Mouse (Mus musculus) ES-E14 (cell line): ENCODE results near the gene Glyr1.

ENCODE experiments used
- CHD2 ChIP-seq: IDR thresholded peaks from 2 replicates; pipeline ENCODE4 v1.6.1; 2014; ENCODE audit warnings: mild to moderate bottlenecking, low read depth, low read length, inconsistent platforms
- ZC3H11A ChIP-seq: IDR thresholded peaks from 2 replicates; pipeline ENCODE4 v1.6.1; 2012; ENCODE audit warnings: low read depth, mild to moderate bottlenecking, inconsistent platforms, low read length, borderline replicate concordance
- ZNF384 ChIP-seq: IDR thresholded peaks from 2 replicates; pipeline ENCODE4 v1.6.1; 2012; ENCODE audit warnings: low read depth, low read length, inconsistent platforms

- TF ChIP-seq CHD2 (no peak), ZC3H11A (no peak), ZNF384 (no peak)
Observed at GRCm38 (mm10) chr16:4993276-4993675, 56.4 kb downstream of the Glyr1 start.
